Mouse (Mus musculus): Measurements from ENCODE around the gene Cd244a. TPM values are rescaled to one million over a fixed set of nuclear protein-coding genes. Genes with fewer than 3 reads are reported as not detected.

The Cd244a gene
- total RNA-seq (2017), result 126 and 134 TPM in 2 replicates

GRCm38 (mm10) chr1:171558898-171559297 lies at the start of gene Cd244a:
Gene Cd244a, plus strand, starts transcription at chr1:171559193.
- ATAC-seq (ENCODE audit: extremely low read depth, insufficient number of reproducible peaks, low FRiP score, poor library complexity, severe bottlenecking), result peak; percentile 75

DNA sequence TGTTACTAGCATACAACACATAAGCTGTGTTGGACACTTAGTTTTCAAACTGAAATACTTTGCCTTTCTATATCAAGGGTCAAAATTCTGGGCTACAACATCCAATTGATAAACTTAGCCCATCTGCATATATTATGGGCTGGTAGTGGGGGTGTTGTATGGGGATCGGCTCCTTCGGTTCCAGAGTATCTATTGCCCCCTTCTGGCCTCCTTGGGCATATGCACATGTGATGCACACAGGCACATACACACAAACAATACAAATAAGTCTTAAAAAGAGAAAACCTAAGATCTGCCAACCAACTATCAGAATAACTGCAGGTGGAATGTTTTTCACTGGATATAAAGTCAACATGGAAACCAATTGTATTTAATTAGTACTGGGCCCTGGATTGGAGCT lies 45.8 kb upstream of the Cd244a start:
- no peak for ATAC-seq (ENCODE audit: extremely low read depth, insufficient number of reproducible peaks, low FRiP score, poor library complexity, severe bottlenecking)

GRCm38 (mm10) chr1:171513760-171514159 lies 45.2 kb upstream of the Cd244a start:
- ATAC-seq (ENCODE audit: extremely low read depth, insufficient number of reproducible peaks, low FRiP score, poor library complexity, severe bottlenecking), result no peak

DNA sequence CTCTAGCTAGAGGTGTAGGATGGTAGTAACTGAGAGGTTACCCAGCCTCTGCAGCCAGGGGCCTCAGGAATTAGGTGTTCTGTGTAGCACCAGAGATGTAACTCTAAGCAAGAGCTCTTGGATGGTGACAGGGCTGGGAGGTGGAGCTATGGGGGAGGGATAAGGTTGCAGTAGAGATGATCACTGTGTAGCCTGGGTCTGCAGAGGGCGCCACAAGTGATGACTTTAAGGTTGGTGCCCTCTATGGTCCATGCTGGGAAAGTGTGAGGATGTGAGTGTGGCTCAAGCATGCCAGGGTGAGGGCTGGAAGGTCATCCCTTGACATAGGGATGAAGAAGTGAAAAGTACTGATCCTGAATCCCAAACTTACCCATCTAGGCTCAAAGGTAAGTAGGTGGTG lies 44.0 kb upstream of the Cd244a start:
- ATAC-seq (ENCODE audit: extremely low read depth, insufficient number of reproducible peaks, low FRiP score, poor library complexity, severe bottlenecking), result peak; percentile 44; the same call in 1 of the 2 replicates

GRCm38 (mm10) chr1:171515557-171515956 lies 43.4 kb upstream of the Cd244a start:
- ATAC-seq (ENCODE audit: extremely low read depth, insufficient number of reproducible peaks, low FRiP score, poor library complexity, severe bottlenecking), result no peak

DNA sequence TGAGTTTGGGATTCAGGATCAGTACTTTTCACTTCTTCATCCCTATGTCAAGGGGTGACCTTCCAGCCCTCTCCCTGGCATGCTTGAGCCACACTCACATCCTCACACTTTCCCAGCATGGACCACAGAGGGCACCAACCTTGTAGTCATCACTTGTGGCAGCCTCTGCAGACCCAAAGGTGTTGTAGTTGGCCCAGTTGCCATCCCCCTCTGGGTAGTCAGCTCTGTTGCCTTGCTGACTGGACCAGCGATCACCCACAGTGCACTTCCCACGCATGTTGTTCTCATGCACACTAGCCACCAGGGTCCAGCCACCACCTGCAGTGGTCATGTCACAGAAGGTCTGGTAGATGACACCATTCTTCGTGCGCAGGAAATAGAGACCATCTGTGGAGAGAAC lies 27.6 kb upstream of the Cd244a start:
- ATAC-seq (ENCODE audit: extremely low read depth, insufficient number of reproducible peaks, low FRiP score, poor library complexity, severe bottlenecking), result no peak

- ATAC-seq (ENCODE audit: extremely low read depth, insufficient number of reproducible peaks, low FRiP score, poor library complexity, severe bottlenecking), result peak; percentile 44; the same call in 1 of the 2 replicates
Measured at GRCm38 (mm10) chr1:171532830-171533229, 26.2 kb upstream of the Cd244a start.

GRCm38 (mm10) chr1:171534557-171534956 lies 24.4 kb upstream of the Cd244a start:
- ATAC-seq (ENCODE audit: extremely low read depth, insufficient number of reproducible peaks, low FRiP score, poor library complexity, severe bottlenecking), result no peak

DNA sequence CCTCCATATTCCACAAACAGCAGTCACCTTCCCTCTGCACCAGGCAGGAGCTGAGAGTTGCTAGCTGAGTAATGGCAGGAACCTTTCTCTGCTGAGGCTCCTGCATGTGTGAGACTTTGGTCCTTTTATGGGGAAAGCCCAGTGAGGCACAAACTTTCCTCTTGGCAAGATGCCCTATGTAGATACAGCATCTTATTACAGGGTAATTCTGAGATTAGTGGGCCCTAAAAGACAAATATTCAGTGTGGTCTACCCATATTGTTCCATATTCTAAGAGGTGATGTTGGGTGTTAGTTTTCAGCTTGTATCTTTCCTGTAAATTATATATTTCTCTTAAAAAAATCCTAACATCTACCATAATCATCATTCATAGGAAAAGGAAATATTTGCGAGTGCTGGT lies 23.8 kb upstream of the Cd244a start, which contains the start of gene Itln1:
Itln1 (minus strand) TSS at position 101 of the 400 bp plus-strand sequence.
- ATAC-seq (ENCODE audit: extremely low read depth, insufficient number of reproducible peaks, low FRiP score, poor library complexity, severe bottlenecking), result no peak

DNA sequence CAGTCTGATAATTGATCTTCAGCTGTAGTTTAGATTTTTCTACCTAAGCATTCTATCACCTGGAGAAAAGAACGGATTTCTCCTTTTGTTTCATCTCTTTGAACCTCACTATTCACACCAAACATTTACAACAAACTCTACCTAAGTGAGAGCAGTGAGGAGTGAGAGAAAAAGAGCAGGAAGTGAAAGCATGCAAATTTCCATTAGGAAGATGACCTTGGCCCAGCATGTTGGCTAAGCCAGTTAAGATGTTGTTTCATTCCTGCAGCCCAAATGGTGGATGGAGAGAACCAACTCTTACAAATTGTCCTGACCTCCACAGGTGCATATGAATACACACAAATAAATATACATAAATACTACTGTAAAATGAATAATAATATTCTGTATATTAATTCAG lies 18.3 kb upstream of the Cd244a start:
- no peak for ATAC-seq (ENCODE audit: extremely low read depth, insufficient number of reproducible peaks, low FRiP score, poor library complexity, severe bottlenecking)

GRCm38 (mm10) chr1:171551326-171551725 lies 7.7 kb upstream of the Cd244a start:
- peak; percentile 91 for ATAC-seq (ENCODE audit: extremely low read depth, insufficient number of reproducible peaks, low FRiP score, poor library complexity, severe bottlenecking)

DNA sequence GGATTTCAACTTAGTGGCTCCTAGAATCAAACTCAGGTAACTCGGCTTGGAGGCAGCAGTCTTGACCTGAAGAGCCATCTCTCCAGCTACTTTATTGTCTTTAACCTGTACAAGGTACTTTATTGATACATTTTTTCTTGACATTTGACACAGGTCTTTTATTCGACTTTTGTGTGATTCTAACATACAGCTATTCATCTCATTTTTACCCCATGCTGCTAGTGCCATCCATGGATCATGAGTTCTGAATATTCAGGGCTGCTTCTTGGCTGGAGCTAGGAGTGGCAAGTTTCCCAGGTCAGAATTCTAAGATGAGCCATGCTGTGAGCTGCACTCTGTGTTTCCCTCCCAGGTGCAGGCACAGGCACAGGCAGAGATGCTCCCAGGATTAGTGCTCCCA lies 6.8 kb upstream of the Cd244a start:
- ATAC-seq (ENCODE audit: extremely low read depth, insufficient number of reproducible peaks, low FRiP score, poor library complexity, severe bottlenecking), result no peak

GRCm38 (mm10) chr1:171553359-171554341 lies 5.3 kb upstream of the Cd244a start:
- ATAC-seq (ENCODE audit: extremely low read depth, insufficient number of reproducible peaks, low FRiP score, poor library complexity, severe bottlenecking), result no peak

DNA sequence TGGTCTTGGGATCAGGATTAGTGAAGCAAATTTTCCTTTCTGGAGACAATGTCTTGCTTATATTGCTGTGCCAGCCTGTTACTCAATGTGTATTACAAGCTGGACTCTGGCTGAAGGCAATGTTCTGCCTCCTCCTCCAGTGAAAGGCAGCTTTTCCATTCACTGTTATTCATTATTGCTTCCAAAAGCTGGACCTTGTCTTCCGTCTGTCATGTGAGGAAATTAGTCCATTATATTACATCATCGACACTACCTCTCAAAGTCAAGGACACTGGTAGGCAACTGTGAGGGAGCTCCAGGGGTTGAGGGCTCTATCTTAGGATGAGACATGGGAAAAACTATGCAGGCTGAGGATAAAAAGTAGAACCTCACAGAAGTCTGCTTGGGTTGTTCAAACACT lies 2.6 kb upstream of the Cd244a start:
- ATAC-seq (ENCODE audit: extremely low read depth, insufficient number of reproducible peaks, low FRiP score, poor library complexity, severe bottlenecking), result no peak

GRCm38 (mm10) chr1:171558407-171558806 lies 586 bp upstream of the Cd244a start:
- ATAC-seq (ENCODE audit: extremely low read depth, insufficient number of reproducible peaks, low FRiP score, poor library complexity, severe bottlenecking), result no peak

GRCm38 (mm10) chr1:171560262-171560661 lies 1.3 kb downstream of the Cd244a start:
- ATAC-seq (ENCODE audit: extremely low read depth, insufficient number of reproducible peaks, low FRiP score, poor library complexity, severe bottlenecking), result no peak

- ATAC-seq (ENCODE audit: extremely low read depth, insufficient number of reproducible peaks, low FRiP score, poor library complexity, severe bottlenecking), result no peak
Measured at GRCm38 (mm10) chr1:171561200-171561599, 2.2 kb downstream of the Cd244a start.

GRCm38 (mm10) chr1:171561639-171562225 lies 2.7 kb downstream of the Cd244a start:
- ATAC-seq (ENCODE audit: extremely low read depth, insufficient number of reproducible peaks, low FRiP score, poor library complexity, severe bottlenecking), result no peak

DNA sequence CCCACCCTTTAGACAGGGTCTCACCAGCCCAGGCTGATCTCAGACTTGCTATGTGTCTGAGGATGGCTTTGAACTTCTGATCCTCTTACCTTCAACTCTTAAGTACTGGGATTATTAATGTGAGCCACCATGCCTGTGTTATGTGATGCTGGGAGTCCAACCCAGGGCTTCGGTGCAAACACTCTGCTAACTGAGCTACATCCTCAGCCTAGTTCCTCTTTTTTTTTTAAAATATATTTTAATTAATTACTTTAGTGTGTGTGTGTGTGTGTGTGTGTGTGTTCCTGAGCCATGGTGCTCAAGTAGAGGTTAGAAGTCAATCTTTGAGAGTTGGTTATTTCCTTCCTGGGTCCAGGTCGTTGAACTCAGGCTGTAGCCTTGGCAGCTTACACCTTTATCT lies 4.0 kb downstream of the Cd244a start:
- ATAC-seq (ENCODE audit: extremely low read depth, insufficient number of reproducible peaks, low FRiP score, poor library complexity, severe bottlenecking), result no peak

GRCm38 (mm10) chr1:171564247-171564646 lies 5.3 kb downstream of the Cd244a start:
- ATAC-seq (ENCODE audit: extremely low read depth, insufficient number of reproducible peaks, low FRiP score, poor library complexity, severe bottlenecking), result peak; percentile 59
